Mouse (Mus musculus) layer of hippocampus, adult 11-12 months (tissue): ENCODE results near the gene Fgf8.

ENCODE experiments used
- DNase-seq: peaks from one replicate; pipeline ENCODE4 v3.0.0; 2022; ENCODE audit warnings: low spot score

Gene Fgf8

DNA sequence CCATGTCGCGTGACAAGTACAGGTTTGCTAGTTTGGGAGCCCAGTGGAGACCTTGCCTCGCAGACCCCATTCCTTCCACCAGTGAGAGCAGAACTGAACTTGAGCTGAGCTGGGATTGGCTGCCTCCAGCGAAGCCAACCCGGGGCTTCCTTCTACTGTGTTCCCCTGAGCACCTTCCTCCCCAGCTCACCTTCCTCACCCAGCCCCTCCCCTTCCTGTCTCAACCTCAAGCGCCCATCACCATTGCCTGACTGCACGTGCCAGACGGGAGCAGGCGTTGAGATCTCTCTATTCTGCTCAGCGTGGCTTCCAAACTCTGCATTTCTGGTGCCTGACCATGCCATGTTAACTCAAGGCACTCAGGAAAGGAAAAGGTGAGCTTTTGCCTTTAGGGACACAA, 15.5 kb downstream of the Fgf8 start:
- DNase-seq = no peak

DNA sequence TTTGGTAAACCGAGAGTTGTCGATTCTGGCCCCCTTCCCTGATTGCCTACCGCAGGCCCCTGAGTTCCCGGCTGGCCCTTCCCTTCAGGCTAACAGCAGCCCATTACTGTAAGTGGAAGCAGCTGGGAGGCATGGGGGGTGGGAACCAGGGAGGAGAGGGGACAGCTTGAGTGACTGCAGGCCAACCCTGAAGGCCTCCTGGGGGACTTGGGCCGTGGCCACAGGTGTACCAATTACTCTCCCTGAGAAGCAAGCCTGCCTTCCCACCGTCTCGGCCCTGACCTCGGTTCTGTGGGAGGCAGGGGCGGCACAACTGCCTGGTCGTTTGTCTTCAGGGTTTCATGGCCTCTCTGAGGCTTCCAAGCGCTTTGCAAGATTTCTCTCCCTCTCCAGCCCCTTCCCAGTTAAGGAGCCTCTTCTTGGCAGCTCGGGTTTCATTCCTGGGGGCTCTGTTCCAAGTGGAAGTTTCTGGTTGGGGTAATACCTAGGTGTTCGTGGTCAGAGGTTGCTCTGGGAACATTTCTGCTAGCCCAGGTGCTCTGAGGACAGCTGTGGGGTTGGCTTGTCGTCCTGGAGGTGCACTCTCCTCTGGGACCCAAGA, 16.9 kb downstream of the Fgf8 start:
- DNase-seq = no peak

DNA sequence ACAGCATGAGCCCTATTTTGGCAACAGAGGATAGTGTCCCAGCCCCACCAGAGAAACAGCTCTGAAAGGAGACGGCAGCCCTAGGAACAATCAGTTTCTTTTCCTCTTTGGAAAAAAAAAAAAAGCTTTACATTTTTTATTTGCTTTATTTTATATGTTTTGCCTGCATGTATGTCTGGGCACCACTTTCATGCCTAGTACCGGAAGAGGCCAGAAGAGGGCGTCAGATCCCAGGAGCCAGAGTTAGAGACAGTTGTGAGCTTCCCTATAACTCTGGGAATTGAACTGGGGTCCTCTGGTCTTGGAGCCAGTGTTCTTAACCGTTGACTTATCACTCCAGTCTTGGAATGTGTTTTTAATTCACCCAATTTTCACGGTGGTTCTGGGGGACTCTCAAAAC, 20.5 kb downstream of the Fgf8 start:
- DNase-seq = no peak

DNA sequence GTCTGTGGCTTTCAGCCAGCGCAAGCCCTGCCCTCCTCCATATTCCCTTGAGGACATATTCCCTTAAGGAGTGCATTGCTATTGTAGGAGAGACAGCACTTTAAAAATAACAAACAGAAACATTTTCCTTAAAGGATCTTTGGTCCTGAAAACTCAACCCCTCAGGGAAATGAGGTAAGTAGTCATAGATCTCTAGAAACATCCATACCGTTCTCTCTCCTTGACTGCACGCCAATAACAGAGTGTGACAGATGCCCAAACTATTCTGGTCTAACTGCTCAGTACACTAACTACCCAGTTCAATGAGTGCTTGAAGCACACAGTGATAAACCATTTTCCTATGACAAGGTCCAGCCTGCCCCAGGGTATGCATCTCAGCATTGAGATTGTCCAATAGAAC, 24.4 kb downstream of the Fgf8 start:
- DNase-seq = no peak

DNA sequence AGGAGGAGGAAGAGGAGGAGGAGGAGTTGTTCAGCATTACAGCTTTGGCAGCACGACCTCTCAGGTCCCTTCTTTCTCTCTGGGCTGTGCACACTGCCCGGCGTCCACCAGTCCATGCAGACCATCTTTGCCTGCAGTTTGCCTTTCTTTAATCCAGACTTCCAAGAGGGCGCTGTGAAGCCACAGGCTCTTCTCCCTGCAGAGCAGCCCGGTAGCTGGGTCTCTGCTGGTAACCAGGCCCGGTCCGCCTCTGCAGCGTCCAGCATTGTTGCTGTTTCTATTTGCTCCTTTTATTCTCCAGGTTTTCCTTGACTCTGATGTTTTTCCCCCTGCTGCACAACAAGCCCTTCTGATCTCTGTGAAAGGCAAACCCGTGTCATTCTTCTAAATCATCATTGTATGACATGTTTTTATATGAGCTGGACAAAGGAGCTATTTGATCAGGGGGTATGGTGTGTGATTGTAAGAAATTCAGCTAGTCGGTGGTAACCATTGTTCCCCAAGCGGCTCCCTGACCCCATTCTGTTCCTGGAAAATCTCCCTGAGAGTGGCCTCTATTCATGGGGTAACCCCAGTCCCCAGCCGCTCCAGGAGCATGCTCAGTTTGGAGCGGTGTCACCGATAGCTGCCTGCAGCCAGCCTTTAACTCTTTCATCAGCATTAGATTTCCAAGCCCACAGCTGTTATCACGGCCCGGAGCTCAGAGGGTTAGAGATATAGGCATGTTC, 25.1 kb downstream of the Fgf8 start:
- peak; percentile 48 for DNase-seq

DNA sequence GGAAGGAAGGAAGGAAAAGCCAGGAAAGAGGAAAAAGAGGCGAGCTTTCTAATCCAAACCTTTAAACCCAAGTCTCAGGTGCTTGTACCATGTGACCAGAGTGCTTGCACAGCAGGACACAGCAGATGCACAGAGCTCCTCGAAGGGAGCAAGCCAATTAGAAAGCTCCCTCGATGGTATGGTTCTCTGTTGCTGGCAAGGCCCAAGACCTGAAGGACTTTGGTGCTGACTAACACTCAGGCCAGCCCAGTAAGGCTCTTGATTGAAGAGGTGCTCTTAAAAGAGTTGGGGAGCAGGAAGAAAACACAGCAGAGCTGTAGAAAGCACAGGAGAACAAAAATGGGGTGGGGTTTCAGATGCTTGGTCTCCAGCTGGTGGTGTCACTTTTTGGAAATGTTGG, 34.0 kb downstream of the Fgf8 start:
- no peak for DNase-seq

DNA sequence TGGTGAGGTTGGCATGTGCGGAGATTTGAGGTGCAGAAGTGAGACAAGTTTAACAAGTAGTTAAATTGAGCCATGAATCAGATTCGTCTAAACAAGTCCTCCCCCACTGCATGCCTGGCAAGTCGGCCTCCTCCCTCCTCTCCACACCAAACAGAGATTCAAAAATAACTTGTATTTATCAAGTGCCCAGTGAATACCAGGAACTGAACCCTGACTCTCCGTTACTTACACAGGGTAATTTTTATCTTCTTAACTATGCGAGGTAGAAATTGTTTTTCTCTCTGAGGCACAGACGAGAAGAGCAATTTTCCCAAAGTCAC, 46.5 kb downstream of the Fgf8 start:
- no peak for DNase-seq

DNA sequence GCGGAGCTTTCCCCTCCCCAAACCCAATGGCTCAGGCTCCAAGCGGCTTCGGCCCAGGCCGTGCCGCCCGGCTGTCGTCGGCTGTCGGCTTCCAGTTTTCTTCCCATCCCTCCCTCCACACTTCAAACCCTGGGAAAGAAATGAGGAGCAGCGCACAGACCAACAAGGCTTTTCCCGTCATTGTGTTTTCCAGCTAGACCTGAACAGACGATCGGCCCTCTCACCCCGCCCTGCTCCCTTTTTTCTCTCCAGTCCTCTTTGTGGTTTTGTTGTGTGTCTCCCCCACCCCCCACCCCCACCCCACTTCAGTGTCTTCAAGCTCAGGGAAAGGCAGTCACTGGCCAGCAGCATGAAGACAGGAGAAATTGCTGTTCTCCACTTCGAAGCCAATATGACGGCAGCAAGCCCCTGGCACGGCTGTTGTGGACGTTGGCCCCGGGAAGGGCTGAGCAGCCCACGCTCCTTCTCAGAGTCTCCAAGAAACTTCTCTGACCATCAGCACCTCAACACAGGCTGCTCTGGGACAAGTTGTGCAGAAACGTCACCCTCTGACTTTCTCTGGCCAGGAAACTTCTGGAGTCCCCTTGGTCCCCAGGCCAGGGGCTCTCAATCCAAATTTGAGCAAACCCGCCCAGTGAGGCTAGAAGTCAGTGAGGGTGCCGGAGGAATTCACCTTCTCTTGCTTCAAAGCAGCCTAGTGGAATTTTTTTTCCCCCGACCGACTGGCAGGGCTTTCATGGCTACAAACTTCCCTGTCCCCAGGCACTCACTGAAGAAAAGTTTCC, 47.0 kb downstream of the Fgf8 start:
- DNase-seq = no peak

DNA sequence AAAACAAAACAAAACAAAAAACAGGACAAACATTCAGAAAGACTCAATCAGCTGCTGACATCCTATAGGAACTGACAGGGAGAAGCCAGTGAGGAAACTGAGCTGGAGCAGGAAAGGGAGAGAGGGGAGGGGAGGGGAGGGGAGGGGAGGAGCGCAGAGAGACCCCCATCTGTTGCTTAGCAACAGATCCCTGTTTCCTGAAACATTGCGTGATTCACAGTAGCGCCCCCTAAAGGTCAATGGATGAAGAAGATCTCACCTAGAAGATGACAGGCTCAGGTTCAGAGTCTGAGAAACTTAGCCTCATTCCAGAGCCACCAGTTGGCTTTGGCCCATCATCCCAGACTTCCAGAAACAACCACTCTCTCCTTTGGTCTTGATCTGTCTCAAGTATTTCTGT, 48.7 kb downstream of the Fgf8 start:
- no peak for DNase-seq

DNA sequence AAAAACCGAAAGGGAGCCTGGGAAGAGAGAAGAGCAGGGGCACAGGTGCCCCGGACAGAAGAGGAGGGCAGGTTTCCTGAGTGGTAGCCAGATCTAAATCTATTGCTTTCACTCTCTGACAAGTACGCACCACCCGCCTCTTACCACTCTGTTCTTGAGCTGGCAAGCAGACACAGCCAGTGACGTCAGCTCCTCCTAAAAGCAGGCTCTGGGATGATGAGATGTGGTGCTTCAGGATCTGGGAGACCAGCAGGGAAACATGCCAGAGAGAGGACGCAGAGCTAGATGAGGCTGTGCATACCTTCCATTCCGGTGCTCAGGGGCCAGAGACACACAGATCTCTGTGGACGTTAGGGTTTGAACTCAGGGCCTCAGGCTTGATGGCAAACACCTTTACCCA, 50.5 kb downstream of the Fgf8 start:
- DNase-seq = peak; percentile 10

DNA sequence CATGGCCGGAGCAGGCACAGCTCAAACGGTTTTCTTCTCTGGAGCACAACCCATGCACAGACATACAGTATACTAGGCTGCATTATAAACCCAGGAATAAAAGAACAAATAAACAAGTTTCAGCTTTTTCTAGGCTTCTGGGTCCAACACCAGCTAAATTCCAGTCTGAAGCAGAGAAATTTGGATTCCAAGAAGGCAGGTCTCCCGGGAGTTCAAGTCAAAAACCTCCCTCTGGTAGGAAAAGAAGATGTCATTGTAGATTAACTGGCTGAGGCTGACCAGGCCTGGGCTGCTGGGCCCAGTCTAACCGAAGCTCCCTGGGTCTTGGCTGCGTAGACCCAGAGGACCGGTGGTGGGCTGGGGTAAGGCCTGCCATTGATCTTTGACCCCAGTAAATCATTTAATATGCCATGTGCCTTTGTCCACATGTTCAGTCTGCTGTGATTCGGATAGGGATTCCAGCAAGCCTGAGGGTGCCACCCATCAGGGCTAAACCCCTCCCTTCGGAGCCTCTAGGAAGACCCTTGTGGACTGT, 51.6 kb downstream of the Fgf8 start:
- no peak for DNase-seq

DNA sequence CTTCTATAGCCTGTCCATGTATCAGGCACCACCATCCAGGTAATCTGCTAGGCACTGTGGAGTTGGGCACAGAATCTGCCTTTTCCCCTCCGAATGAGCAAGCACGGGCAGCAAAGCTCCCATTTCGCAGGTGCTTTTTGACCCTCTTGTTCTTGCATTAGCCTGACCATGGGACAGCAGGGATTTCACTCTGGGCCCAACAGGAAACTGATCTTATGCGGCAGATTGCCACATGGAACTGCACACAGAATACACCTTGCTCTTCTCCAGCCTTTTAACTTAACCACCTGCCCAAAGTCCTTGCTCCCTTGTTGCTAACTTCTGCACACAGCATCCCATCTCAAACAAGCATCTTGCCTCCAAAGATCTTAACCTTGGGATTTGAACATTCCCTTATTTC, 55.7 kb downstream of the Fgf8 start:
- DNase-seq = no peak
